Mouse (Mus musculus) embryonic fibroblast, embryonic 13.5 days (primary cell): ENCODE measurements at regions not wholly inside any gene's neighbourhood (a gene's known extent, or its start where the extent isn't known, plus 50 kb on each side); places are given as distances from the start of the nearest gene placed in this dataset.

Experiments used
- H3K27ac ChIP-seq: 2 replicates; pipeline ENCODE4 v1.5.1; 2012; ENCODE audit warnings: low read length, control low read depth, inconsistent platforms; ENCODE audit not compliant: insufficient read depth
- H3K4me1 ChIP-seq: 2 replicates; pipeline ENCODE4 v1.6.1; 2011; ENCODE audit warnings: low read length; ENCODE audit not compliant: control insufficient read depth, insufficient read depth
- H3K4me3 ChIP-seq: 2 replicates; pipeline ENCODE4 v1.5.1; 2011; ENCODE audit warnings: mild to moderate bottlenecking, control low read depth, low read length; ENCODE audit not compliant: insufficient read depth
- CTCF ChIP-seq: IDR thresholded peaks from 2 replicates; pipeline ENCODE4 v1.5.1; 2011; ENCODE audit warnings: mild to moderate bottlenecking, control low read depth, low read length, moderate library complexity, borderline replicate concordance; ENCODE audit not compliant: insufficient read depth
- POLR2A ChIP-seq: IDR thresholded peaks from 2 replicates; pipeline ENCODE4 v1.6.1; 2011; ENCODE audit warnings: low read depth, mild to moderate bottlenecking, control low read depth, low read length, moderate library complexity

DNA sequence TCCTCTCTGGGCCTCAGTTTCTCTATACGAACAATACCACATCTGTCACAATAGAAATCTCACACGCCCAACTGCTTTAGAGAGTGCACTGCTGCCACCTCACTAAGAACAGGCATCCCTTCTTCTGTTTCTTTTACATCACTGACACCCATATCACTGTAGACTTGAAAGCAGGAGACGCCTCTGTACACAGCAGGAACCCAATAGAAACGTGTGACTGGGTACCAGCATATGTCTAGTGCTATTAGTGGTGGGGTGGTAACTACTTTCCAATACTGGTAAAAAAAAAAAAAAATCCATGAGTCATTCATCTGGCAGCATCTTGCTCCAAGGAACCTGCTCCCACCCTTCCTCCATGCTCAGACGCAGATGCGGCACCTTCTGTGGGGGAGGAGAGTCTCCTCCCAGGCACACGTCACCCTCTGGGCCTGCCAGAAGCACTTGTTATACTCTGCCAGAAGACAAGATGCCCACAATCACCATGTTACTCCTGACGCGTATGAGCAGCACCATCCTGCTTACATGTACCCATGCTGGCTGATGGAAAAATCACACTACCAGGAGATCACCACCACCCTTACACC is 151.3 kb upstream of the Plxna4 start:
- H3K4me1 ChIP-seq = no peaks in the 10 kb centered on the region
- no peak overlapping the region for H3K27ac ChIP-seq
- no peak overlapping the region for H3K4me3 ChIP-seq
- TF ChIP-seq CTCF = no peak

DNA sequence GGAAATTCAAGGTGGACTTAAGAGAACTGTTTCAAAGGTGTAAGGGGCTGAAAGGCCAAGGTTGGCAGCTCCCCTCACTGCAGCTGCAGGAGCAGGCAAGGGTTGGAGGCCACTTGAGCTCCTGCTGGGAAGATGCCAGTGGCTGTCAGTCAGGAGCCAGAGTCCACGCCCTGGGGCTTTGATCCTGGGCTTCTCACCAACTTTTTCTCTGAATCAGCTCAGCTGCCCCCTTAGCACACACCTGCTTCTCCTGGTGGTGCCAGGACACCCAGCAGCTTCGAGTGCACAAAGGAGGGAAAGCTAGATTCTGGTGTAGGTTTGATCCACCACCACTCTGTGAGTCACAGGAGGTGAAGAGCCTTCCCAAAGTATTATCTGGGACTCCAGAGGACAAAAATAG is 140.7 kb upstream of the Plxna4 start:
- Histone ChIP-seq H3K27ac (no peak overlapping the region), H3K4me1 (no peaks in the 10 kb centered on the region), H3K4me3 (no peak overlapping the region)
- TF ChIP-seq POLR2A (no peak), CTCF (no peak)

DNA sequence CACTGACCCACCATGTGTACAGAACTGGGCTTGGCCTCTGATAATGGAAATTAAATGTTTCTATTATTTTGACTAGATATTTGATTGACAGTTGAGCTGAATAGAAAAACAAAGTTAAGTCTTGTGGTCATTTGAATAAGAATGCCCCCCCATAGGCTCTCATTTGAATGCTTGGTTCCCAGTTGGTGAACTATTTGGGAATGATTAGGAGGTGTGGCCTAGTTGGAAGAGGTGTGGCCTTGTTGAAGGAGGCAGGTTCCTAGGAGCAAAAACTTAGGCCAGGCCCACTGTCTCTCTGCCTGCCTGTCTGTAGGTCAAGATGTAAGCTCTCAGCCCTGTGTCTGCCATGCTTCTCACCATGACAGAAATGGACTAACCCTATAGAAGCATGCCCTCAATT is 138.6 kb upstream of the Plxna4 start:
- TF ChIP-seq POLR2A = no peak
- H3K4me3 ChIP-seq = no peak overlapping the region
- no peak overlapping the region for H3K27ac ChIP-seq
- no peaks in the 10 kb centered on the region for H3K4me1 ChIP-seq

DNA sequence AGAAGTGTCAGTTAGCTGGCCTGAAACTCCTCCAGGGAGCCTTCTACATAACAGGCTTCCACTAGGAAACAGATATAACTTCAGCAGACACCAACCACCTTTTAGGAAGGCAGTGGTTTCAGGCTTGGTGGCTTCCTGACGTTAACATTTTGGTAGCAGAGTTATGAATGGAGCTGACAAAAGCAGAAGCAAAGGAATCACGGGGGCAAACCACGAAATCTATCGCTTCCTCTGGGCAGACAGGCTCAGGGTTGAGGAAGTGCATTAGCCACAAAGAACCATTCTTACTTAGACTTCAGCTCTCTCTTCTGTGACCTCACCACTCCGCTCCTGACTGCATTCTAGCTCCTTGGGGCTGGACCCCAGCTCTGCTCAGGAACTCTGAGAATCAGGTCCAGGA is 129.9 kb upstream of the Plxna4 start:
- no peak overlapping the region for H3K4me3 ChIP-seq
- no peak for TF ChIP-seq CTCF
- TF ChIP-seq POLR2A = no peak
- H3K4me1 ChIP-seq = no peaks in the 10 kb centered on the region
- no peak overlapping the region for H3K27ac ChIP-seq

DNA sequence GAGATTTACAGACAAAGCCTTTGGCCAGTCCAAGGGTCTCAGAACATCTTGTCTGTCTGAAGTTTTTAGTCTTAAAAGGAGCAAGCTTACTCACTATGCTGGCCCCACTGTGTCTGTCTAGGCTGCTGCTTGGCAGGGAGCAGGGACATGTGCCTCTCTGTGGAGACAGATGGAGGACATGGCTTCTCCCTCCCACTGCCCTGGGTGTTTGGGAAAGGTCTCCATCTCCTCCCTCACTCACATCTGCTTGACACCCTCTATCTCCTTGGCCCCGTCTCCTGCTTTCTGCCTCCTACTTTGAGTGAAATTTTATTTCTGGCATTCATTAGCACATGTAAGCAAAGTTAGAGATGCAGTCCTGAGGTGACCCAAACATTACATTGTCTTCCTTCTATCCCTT is 127.1 kb upstream of the Plxna4 start:
- Histone ChIP-seq H3K4me1 (no peaks in the 10 kb centered on the region), H3K4me3 (no peak overlapping the region), H3K27ac (no peak overlapping the region)
- TF ChIP-seq CTCF = no peak
- TF ChIP-seq POLR2A = no peak

DNA sequence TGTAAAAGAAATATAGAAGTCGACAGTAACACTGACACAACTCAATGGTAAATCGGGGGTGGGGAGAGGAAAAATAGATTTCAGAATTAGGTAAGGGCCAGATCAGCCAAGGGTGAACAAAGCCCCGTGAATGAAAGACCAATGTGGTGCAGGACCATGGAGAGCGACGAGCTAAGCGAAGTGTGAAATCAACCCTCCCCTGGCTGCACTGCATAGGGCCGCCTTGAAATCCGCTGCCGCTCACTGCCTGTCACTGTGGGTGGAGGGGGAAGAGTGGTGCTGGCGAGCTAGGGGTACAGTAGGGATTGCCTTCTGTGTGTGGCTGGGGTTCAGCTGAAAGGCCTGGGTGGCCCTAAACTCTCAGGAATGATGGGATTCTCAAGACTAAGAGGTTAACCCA is 122.2 kb upstream of the Plxna4 start:
- no peak overlapping the region for H3K27ac ChIP-seq
- H3K4me3 ChIP-seq = no peak overlapping the region
- TF ChIP-seq CTCF (no peak), POLR2A (no peak)
- H3K4me1 ChIP-seq = peaks cover 3% of the 10 kb centered on the region; the same call in 1 of the 2 replicates

DNA sequence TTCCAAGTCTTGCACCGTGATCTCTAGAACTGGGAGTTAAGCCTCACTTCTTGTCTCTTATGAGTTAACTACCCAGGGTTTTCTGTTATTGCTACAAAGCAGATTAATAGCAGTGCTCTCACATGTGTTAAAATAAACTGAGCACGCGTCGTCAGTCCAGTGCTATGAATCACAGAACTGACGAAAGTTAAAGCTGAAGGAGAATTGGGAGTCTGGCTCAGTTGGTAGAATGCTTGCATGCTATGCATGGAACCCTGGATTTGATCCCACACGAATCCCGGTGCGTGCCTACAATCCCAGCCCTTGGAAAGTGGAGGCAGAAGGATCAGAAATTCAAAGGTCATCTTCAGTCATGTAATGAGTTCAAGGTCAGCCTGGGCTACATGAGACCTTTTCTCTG is 121.6 kb upstream of the Plxna4 start:
- no peak overlapping the region for H3K27ac ChIP-seq
- TF ChIP-seq POLR2A = no peak
- TF ChIP-seq CTCF = no peak
- peaks cover 3% of the 10 kb centered on the region; the same call in 1 of the 2 replicates for H3K4me1 ChIP-seq
- H3K4me3 ChIP-seq = no peak overlapping the region

DNA sequence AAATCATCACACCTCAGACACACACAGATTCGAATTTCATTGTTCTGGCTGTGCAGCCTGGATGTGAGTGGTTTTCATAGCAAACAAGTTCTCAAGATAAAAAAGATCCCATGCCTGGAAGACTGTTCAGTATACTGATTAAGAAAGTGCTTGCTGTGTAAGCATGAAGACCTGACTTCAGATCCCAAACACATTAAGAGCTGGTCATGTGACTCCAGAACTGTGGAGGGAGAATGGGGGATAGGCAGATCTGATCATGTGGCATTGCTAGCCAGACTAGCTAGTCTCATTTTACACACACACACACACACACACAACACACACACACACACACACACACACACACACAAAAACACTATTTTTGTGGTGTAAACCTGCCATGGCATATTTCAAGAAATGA is 119.4 kb upstream of the Plxna4 start:
- Histone ChIP-seq H3K27ac (no peak overlapping the region), H3K4me1 (peaks cover 3% of the 10 kb centered on the region; the same call in 1 of the 2 replicates), H3K4me3 (no peak overlapping the region)
- TF ChIP-seq POLR2A = no peak
- no peak for TF ChIP-seq CTCF

DNA sequence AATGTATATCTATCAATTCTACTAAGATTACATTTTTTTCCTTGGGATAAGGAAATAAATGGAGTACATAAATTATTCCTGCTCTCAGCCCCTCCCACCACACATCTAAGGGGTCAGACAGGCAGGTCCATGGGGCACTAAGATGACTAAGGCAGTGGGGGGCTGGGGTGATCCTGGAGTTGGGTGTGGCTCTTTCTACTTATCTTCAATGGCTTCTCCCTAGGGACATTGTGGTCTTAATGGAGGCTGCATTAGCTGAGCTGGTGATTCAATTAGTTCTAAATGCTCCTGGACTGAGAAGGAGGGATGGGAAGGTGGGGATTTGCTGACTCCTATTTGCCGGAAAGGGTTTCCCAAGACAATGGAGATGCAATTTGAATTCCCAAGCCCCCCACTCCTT is 118.4 kb upstream of the Plxna4 start:
- TF ChIP-seq CTCF (no peak), POLR2A (no peak)
- Histone ChIP-seq H3K4me3 (no peak overlapping the region), H3K27ac (no peak overlapping the region), H3K4me1 (peaks cover 3% of the 10 kb centered on the region; the same call in 1 of the 2 replicates)

DNA sequence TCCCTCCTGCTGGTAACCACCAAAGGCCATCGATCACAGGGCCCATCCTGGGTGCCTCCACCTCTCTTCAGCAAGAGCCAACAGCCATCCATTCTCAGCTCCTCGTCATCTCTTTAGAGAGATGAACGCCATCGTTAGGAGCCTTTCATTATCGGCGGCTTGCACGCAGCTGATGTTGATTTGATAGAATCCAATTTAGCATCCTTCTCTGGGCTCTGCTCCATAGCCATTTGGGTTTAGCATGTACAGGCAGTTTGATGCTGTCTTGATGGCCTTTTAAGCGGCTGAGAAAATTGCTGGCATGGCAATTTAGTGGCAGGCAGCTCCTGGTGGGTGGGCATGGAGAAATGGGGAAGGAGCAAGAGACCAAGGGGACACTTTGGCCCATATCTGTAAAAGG is 115.5 kb upstream of the Plxna4 start:
- Histone ChIP-seq H3K4me3 (no peak overlapping the region), H3K27ac (no peak overlapping the region), H3K4me1 (peaks cover 13% of the 10 kb centered on the region)
- no peak for TF ChIP-seq POLR2A
- TF ChIP-seq CTCF = no peak

DNA sequence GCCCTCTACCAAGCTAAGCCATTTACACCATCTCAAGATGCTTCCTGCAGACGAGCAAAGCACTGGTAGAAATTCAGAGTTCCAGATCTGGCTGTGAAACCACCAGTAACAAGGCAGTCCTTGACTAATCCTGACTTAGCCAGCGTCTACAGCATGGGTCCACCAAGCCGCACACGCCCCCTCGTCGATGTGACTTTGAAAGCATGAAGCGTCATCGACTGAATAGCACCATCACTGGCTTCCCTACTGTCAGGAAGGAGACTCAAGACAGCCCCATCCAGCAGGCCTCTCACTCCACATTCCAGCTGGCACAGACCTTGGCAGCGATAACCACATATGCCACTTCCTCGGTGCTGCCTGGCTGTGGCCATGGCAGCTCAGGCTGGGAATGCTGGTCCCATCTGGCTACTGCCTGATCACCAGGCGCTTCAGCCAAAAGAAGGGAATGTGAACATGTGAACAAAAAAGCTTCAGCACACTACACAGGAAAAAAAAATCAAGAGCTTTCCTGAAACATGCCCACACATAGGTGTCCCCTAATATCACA is 114.3 kb upstream of the Plxna4 start:
- Histone ChIP-seq H3K4me1 (peaks cover 18% of the 10 kb centered on the region), H3K4me3 (no peak overlapping the region), H3K27ac (no peak overlapping the region)
- TF ChIP-seq POLR2A (no peak), CTCF (no peak)
